Mouse (Mus musculus): ENCODE measurements at regions not wholly inside any gene's neighbourhood (a gene's known extent, or its start where the extent isn't known, plus 50 kb on each side); places are given as distances from the start of the nearest gene placed in this dataset.
A peak's percentile ranks its signal among the peaks of the same experiment; 100 is the strongest.

GRCm38 (mm10) chr14:25383169-25383824 is 75.7 kb upstream of the Zmiz1 start:
- DNase-seq (ENCODE audit: extremely low read depth, insufficient read length, low spot score) = no peak

GRCm38 (mm10) chr14:25385644-25386043 is 73.3 kb upstream of the Zmiz1 start:
- no peak for DNase-seq (ENCODE audit: extremely low read depth, insufficient read length, low spot score)

- no peak for DNase-seq (ENCODE audit: extremely low read depth, insufficient read length, low spot score)
Measured at GRCm38 (mm10) chr14:25387780-25388179, 71.2 kb upstream of the Zmiz1 start.

GRCm38 (mm10) chr14:25389314-25389713 is 69.7 kb upstream of the Zmiz1 start:
- DNase-seq (ENCODE audit: extremely low read depth, insufficient read length, low spot score) = no peak

- no peak for DNase-seq (ENCODE audit: extremely low read depth, insufficient read length, low spot score)
Measured at GRCm38 (mm10) chr14:25392412-25392811, 66.6 kb upstream of the Zmiz1 start.

GRCm38 (mm10) chr14:25392940-25393339 is 66.0 kb upstream of the Zmiz1 start:
- DNase-seq (ENCODE audit: extremely low read depth, insufficient read length, low spot score) = no peak

GRCm38 (mm10) chr14:25394931-25395330 is 64.1 kb upstream of the Zmiz1 start:
- no peak for DNase-seq (ENCODE audit: extremely low read depth, insufficient read length, low spot score)

GRCm38 (mm10) chr14:25396990-25397531 is 61.9 kb upstream of the Zmiz1 start:
- DNase-seq (ENCODE audit: extremely low read depth, insufficient read length, low spot score) = peak; percentile 57

GRCm38 (mm10) chr14:25397751-25398150 is 61.2 kb upstream of the Zmiz1 start:
- DNase-seq (ENCODE audit: extremely low read depth, insufficient read length, low spot score) = no peak

- DNase-seq (ENCODE audit: extremely low read depth, insufficient read length, low spot score) = no peak
Measured at GRCm38 (mm10) chr14:25398745-25399144, 60.2 kb upstream of the Zmiz1 start.

- DNase-seq (ENCODE audit: extremely low read depth, insufficient read length, low spot score) = no peak
Measured at GRCm38 (mm10) chr14:25399286-25399685, 59.7 kb upstream of the Zmiz1 start.

GRCm38 (mm10) chr14:25401104-25401963 is 57.7 kb upstream of the Zmiz1 start:
- no peak for DNase-seq (ENCODE audit: extremely low read depth, insufficient read length, low spot score)

GRCm38 (mm10) chr14:25402409-25402808 is 56.6 kb upstream of the Zmiz1 start:
- no peak for DNase-seq (ENCODE audit: extremely low read depth, insufficient read length, low spot score)

GRCm38 (mm10) chr14:25405191-25405590 is 53.8 kb upstream of the Zmiz1 start:
- peak; percentile 11 for DNase-seq (ENCODE audit: extremely low read depth, insufficient read length, low spot score)

- DNase-seq (ENCODE audit: extremely low read depth, insufficient read length, low spot score) = no peak
Measured at GRCm38 (mm10) chr14:25406059-25406458, 52.9 kb upstream of the Zmiz1 start.

GRCm38 (mm10) chr14:25406613-25407012 is 52.4 kb upstream of the Zmiz1 start:
- DNase-seq (ENCODE audit: extremely low read depth, insufficient read length, low spot score) = no peak

GRCm38 (mm10) chr14:25407111-25407510 is 51.9 kb upstream of the Zmiz1 start:
- no peak for DNase-seq (ENCODE audit: extremely low read depth, insufficient read length, low spot score)

All from 3134 (cell line).